Mouse (Mus musculus) frontal cortex, adult (tissue): ENCODE measurements at regions not wholly inside any gene's neighbourhood (a gene's known extent, or its start where the extent isn't known, plus 50 kb on each side); places are given as distances from the start of the nearest gene placed in this dataset.
A peak's percentile ranks its signal among the peaks of the same experiment; 100 is the strongest.
"Not testable (repeated sequence)": the region's sequence is repeated elsewhere in the genome, so short reads cannot be mapped to it uniquely, and the experiment has no call there.

Source experiments
- ATAC-seq: cut with Nextera tagmentation; 2 replicates; pipeline ENCODE4 v1.9.2; 2017; ENCODE audit warnings: mild to moderate bottlenecking, moderate library complexity, mixed read lengths; ENCODE audit not compliant: low TSS enrichment

- no peak for ATAC-seq
Measured at GRCm38 (mm10) chrX:94785983-94786382, 61.6 kb downstream of the Zxdb start.

GRCm38 (mm10) chrX:94788331-94788920 lies 64.1 kb downstream of the Zxdb start:
- no peak for ATAC-seq

GRCm38 (mm10) chrX:94796845-94797244 lies 72.5 kb downstream of the Zxdb start:
- ATAC-seq = peak; percentile 48

DNA sequence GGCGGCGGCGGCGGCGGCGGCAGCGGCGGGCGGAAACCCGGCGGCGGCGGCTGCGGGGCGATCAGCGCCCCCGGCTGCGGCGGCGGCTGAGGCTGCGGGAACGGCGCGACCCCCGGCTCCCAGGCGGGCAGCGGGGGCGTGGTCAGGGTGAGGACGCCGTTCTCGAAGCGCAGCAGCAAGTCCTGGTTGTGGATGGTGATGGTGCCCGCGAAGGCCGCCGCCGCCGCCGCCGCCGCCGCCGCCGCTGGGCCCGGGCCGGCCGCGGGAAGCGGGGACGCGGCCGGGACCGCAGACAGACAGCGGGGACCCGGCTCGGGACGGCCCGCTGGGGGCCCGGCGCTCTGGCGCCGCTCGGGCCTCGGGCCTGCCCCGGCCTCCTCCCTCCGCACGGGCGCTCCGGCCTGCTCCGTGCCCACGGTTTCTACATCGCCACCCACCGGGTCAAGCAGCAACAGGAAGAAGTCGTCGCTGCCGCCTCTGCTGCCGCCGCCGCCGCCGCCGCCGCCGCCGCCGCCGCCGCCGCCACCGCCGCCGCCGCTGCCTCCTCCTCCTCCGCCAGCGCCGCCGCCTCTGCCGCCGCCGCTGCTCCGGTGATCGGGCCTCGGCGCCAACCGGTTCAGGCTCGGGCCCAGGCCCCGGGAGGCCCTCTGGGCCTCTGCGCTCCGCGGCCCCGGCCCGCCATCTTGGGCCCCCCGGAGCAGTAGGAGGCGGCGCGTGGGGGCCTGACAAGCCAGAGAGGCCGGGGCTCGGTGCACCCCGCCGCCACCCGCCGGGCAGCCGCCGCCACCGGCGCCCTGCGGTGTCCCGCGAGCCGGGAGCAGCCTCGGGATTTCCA lies 73.2 kb downstream of the Zxdb start:
- peak; percentile 55 for ATAC-seq

- peak; percentile 83 for ATAC-seq
Measured at GRCm38 (mm10) chrX:94798183-94798619, 73.8 kb downstream of the Zxdb start.

- not testable (repeated sequence) for ATAC-seq
Measured at GRCm38 (mm10) chrX:94812760-94813159, 88.4 kb downstream of the Zxdb start.

DNA sequence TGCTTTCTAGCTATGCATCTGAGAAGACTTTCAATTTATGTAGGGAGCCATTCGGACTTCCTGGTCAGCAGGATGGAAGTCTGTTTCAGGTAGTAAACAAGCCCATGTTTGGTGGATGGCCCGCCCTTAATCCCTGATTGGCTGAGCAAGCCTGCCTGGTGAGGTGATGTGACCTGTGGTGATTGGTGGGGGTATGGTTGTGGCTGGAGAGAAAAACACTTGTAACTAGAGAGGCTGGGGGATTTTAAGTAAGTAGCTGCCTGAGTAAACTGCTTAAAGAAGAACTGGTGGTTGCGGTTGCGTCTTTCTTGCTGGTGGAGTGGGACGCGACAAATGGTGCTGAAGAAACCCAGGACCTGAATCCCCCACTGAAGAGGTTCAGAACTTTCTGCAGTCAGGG lies 103.2 kb downstream of the Zxdb start:
- not testable (repeated sequence) for ATAC-seq

DNA sequence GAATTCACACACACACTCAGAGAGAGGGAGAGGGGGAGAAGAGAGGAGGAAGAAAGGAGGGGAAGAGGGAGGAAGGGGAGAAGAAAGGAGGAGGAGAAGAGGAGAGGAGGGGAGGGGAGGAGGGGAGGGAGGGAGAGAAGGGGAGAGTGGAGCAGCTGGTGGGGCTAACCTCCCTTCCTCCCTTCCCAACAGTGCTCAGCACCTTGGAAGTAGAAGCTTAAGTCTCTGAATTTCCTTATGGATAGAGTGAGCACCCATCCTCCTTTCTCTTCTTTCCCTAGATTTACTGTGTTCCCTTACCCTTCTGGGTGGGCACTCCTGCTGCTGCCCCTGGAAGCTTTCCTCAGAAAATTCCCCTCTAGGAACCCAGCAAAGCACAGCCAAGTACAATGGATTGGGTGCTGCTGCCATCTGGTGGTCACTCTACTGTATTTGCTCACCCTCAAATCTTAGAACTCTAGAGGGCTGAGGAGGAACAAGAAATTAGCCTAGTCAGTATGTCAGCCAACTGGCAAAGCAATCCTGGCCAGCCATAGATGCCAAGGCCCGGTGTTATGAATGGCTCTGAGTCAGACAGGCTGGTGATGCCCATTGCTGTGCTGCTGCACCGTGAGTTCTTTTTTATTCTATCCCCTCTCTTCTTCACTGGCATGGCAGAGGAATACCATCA lies 119.9 kb downstream of the Zxdb start:
- ATAC-seq = peak; percentile 89

DNA sequence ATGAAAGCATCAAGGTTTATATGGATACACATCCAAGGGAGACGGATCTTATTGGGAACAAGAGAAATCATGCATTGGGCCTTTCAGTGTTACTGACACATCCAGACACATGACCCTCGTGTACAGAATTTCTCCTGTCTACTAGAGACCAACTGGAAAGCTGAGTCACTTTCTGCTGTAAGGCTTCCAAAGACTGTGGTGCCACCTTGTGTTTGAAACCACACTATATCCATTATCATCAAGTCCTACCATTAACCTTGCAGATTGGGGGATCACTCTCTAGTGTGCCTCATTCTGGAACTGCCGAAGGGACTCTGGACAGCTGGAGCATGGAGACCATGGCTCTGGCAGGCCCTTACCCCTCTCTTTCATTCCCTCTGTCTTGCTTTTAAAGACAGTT lies 125.2 kb downstream of the Zxdb start:
- not testable (repeated sequence) for ATAC-seq

- ATAC-seq = no peak
Measured at GRCm38 (mm10) chrX:94857501-94857900, 133.1 kb downstream of the Zxdb start.

- no peak for ATAC-seq
Measured at GRCm38 (mm10) chrX:94857954-94858353, 133.6 kb downstream of the Zxdb start.

- ATAC-seq = no peak
Measured at GRCm38 (mm10) chrX:94863123-94863522, 138.8 kb downstream of the Zxdb start.

- ATAC-seq = peak; percentile 100
Measured at GRCm38 (mm10) chrX:94865531-94866502, 141.4 kb downstream of the Zxdb start.

DNA sequence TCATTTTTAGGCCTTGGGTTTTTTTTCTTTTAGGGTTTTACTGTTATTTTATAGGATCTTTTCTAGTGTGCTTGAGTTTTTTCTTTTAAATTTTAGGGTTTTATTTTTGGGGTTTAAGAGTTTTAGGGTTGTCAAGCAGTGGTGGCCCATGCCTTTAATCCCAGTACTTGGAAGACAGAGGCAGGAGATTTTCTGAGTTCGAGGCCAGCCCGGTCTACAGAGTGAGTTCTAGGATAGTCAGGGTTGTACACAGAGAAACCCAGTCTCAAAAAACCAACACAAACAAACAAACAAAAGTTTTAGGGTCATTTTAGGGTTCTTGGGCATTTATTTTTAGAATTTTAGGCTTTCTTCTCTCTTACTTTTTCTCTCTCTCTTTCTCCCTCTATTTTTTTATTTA lies 142.9 kb downstream of the Spin4 start:
- not testable (repeated sequence) for ATAC-seq
